Mouse (Mus musculus) heart, adult 2 months (tissue): Measurements from ENCODE around the gene Gm11444.

ENCODE experiments used
- CTCF ChIP-seq: fragments of 200-600 bp; IDR thresholded peaks from 2 replicates; pipeline ENCODE4 v1.8.1; 2022; ENCODE audit warnings: antibody characterized with exemption, mild to moderate bottlenecking, moderate library complexity
- EP300 ChIP-seq: fragments of 200-500 bp; IDR thresholded peaks from 2 replicates; pipeline ENCODE4 v1.6.1; 2011; ENCODE audit warnings: low read depth, low read length, control low read depth; ENCODE audit not compliant: insufficient read depth
- POLR2A ChIP-seq: fragments of 200-500 bp; IDR thresholded peaks from 2 replicates; pipeline ENCODE4 v1.6.1; 2011; ENCODE audit warnings: mild to moderate bottlenecking, low read depth, low read length, control low read depth; ENCODE audit not compliant: insufficient read depth

DNA sequence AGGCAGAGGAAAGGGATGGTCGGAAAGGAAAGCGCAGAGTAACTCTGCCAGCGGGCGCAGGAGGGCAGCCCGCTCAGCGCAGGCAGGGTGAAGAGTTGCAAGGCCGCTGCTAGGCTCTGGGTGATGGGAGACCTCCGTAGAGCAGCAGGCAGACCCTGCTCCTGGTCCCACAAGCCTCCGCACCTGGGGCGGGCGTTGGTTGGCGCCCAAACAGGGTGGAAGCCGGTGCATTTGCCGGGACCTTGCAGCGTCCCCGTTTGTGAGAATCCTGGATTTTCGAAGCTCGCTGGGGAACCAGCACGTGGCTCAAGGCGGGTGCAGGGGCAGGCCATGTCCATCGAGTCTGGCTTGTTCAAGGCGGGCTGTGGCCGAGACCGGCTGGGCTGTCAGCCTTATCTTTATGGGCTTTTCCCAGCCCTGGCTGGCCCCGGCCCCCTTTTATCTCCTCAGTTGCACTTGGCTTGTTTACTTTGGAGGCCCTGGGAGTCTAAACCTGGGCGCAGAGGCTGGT lies 38.4 kb upstream of the Gm11444 start:
- TF ChIP-seq POLR2A, result no peak
- no peak for TF ChIP-seq CTCF
- TF ChIP-seq EP300, result no peak
